Mouse (Mus musculus) liver, adult 2 months (tissue): ENCODE measurements around the gene Trim39. TPM values are rescaled to one million over a fixed set of nuclear protein-coding genes. Genes with fewer than 3 reads are reported as not detected.
A peak's percentile ranks its signal among the peaks of the same experiment; 100 is the strongest.
"Not testable (repeated sequence)": the region's sequence is repeated elsewhere in the genome, so short reads cannot be mapped to it uniquely, and the experiment has no call there.

Experiments
- DNase-seq: peaks from one replicate; pipeline ENCODE4 v3.0.0-alpha.2; 2011; ENCODE audit warnings: low read depth, low spot score; ENCODE audit errors: extremely low read depth
- H3K27ac ChIP-seq: fragments of 200-500 bp; replicated peaks from 2 replicates; pipeline ENCODE4 v1.5.1; 2012; ENCODE audit warnings: low read depth, mild to moderate bottlenecking, control low read depth, inconsistent platforms, low read length; ENCODE audit not compliant: insufficient read depth
- H3K27me3 ChIP-seq: fragments of 200-500 bp; 2 replicates; pipeline ENCODE4 v1.6.1; 2012; ENCODE audit warnings: mild to moderate bottlenecking, moderate library complexity, low read length, inconsistent platforms; ENCODE audit not compliant: control insufficient read depth, insufficient read depth
- H3K36me3 ChIP-seq: fragments of 200-500 bp; 2 replicates; pipeline ENCODE4 v1.6.1; 2012; ENCODE audit warnings: low read length, inconsistent platforms; ENCODE audit not compliant: control insufficient read depth, insufficient read depth
- H3K4me1 ChIP-seq: fragments of 200-500 bp; 2 replicates; pipeline ENCODE4 v1.6.1; 2011; ENCODE audit warnings: low read length; ENCODE audit not compliant: control insufficient read depth, insufficient read depth
- H3K4me3 ChIP-seq: fragments of 200-500 bp; 2 replicates; pipeline ENCODE4 v1.5.1; 2011; ENCODE audit warnings: low read depth, mild to moderate bottlenecking, control low read depth, low read length, moderate library complexity; ENCODE audit not compliant: insufficient read depth
- H3K79me2 ChIP-seq: fragments of 200-500 bp; 2 replicates; pipeline ENCODE4 v1.6.1; 2012; ENCODE audit warnings: inconsistent platforms, mild to moderate bottlenecking, low read length, moderate library complexity; ENCODE audit not compliant: control insufficient read depth, insufficient read depth
- H3K9ac ChIP-seq: fragments of 200-500 bp; 2 replicates; pipeline ENCODE4 v1.6.1; 2012; ENCODE audit warnings: low read depth, mild to moderate bottlenecking, control low read depth, inconsistent platforms, low read length
- CTCF ChIP-seq: fragments of 200-500 bp; IDR thresholded peaks from 2 replicates; pipeline ENCODE4 v1.5.1; 2011; ENCODE audit warnings: low read depth, low read length, control low read depth
- POLR2A ChIP-seq: fragments of 200-500 bp; IDR thresholded peaks from 2 replicates; pipeline ENCODE4 v1.6.1; 2011; ENCODE audit warnings: low read length, control low read depth; ENCODE audit not compliant: insufficient read depth; ENCODE audit errors: extremely low read depth
- WGBS: fragments of 180-500 bp; shearing (Covaris S2); methylation state at CpG from one replicate; pipeline ENCODE4 v1.1.7; 2018; 5-methylcytosine and 5-hydroxymethylcytosine counted together
- polyA plus RNA-seq: library from polyadenylated mRNA; depleted of rRNA; stranded (reverse); fragments of >200 nt; gene quantifications from 2 replicates; pipeline ENCODE4 v1.2.3, GENCODE M21; 2012
- total RNA-seq: library from RNA; depleted of rRNA; stranded (reverse); fragments of >200 nt; gene quantifications from 2 replicates; pipeline ENCODE4 v1.2.3, GENCODE M21; 2014

The Trim39 gene
- total and polyA plus RNA-seq, 2 experiments: 5.0 to 8.0 TPM

DNA sequence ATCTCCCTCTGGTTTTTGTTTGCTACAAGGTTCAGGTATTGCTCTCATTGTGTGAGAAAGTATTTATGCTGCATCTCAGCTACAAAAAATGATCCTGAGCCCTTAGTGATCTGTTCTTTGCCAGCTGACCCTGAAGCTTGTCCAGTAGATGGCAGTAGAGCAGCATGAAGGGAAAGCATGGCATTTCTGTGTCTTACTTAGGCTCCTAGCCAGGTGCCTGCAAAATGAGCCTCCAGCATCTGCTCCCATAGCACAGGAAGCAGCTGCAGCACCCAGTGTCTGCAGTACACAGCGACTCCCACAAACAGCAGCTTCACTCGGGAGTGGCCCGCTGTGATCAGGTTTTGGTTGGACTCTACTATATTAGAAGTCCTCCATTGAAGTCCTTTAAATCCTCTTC is 36.8 kb upstream of the Trim39 start:
- H3K27me3 ChIP-seq, H3K79me2 ChIP-seq, H3K27ac ChIP-seq, H3K4me3 ChIP-seq, H3K4me1 ChIP-seq, H3K9ac ChIP-seq, H3K36me3 ChIP-seq: not testable (repeated sequence)
- 5% methylated on average over 3 of the region's 3 CpGs for WGBS
- DNase-seq: peak; percentile 57
- TF ChIP-seq CTCF: peak; percentile 47

GRCm38 (mm10) chr17:36286390-36286789 is 14.3 kb upstream of the Trim39 start, which contains the start of gene H2-M10.2:
Gene H2-M10.2 (minus strand): TSS chr17:36286490.
- no peak for DNase-seq
- H3K27ac ChIP-seq: no peak within 1 kb of the TSS
- no peak within 1 kb of the TSS for H3K9ac ChIP-seq
- H3K36me3 ChIP-seq: no peaks in the 10 kb centered on the region
- H3K4me1 ChIP-seq: no peaks in the 10 kb centered on the region
- H3K4me3 ChIP-seq: no peak within 1 kb of the TSS
- no peaks in the 10 kb centered on the region for H3K27me3 ChIP-seq
- TF ChIP-seq POLR2A (no peak), CTCF (no peak)
- H3K79me2 ChIP-seq: no peaks in the 10 kb centered on the region
- WGBS: 88% methylated on average over 2 of the region's 2 CpGs

- no peak overlapping the region for H3K27ac ChIP-seq
- H3K4me1 ChIP-seq: no peaks in the 10 kb centered on the region
- peaks cover 3% of the 10 kb centered on the region for H3K36me3 ChIP-seq
- no peak for TF ChIP-seq POLR2A
- no peak for TF ChIP-seq CTCF
- peak; percentile 34 for DNase-seq
- H3K27me3 ChIP-seq: no peaks in the 10 kb centered on the region
- 43% methylated on average over 4 of the region's 4 CpGs for WGBS
- no peak overlapping the region for H3K9ac ChIP-seq
- no peak overlapping the region for H3K4me3 ChIP-seq
- H3K79me2 ChIP-seq: no peaks in the 10 kb centered on the region
These were observed 9.6 kb upstream of the Trim39 start for GRCm38 (mm10) chr17:36281521-36282245.

DNA sequence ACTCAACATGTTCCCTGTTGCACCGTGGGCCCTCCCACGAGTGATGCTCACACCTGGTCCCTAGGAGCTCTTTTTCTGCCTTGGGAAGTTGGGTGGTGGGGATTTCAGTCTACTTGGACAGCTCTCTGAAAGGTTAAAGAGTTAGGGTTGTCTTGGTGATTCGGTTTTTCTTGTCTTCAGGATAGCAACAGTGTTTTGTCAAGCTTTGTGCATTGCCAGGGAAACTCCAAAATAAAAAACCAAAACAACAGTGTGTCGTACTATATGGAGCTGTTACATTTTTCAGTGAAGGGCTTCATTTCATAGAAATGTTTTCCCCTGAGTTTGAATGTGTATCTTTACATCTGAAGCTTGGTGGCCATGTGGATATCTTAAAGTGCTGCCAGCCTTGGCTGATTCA is 2.7 kb upstream of the Trim39 start:
- H3K36me3 ChIP-seq: peaks cover 9% of the 10 kb centered on the region
- H3K9ac ChIP-seq: no peak overlapping the region
- no peaks in the 10 kb centered on the region for H3K27me3 ChIP-seq
- no peak for TF ChIP-seq POLR2A
- TF ChIP-seq CTCF: no peak
- H3K4me1 ChIP-seq: peaks cover 13% of the 10 kb centered on the region
- no peak overlapping the region for H3K4me3 ChIP-seq
- H3K79me2 ChIP-seq: peaks cover 11% of the 10 kb centered on the region; the same call in 1 of the 2 replicates
- 90% methylated on average over 4 of the region's 4 CpGs for WGBS
- no peak for DNase-seq
- H3K27ac ChIP-seq: no peak overlapping the region

GRCm38 (mm10) chr17:36273796-36274195 is 1.7 kb upstream of the Trim39 start:
- peaks cover 11% of the 10 kb centered on the region; the same call in 1 of the 2 replicates for H3K79me2 ChIP-seq
- H3K27ac ChIP-seq: no peak overlapping the region
- no peak for DNase-seq
- H3K4me1 ChIP-seq: peaks cover 13% of the 10 kb centered on the region
- 83% methylated on average over 4 of the region's 4 CpGs for WGBS
- H3K27me3 ChIP-seq: no peaks in the 10 kb centered on the region
- H3K4me3 ChIP-seq: no peak overlapping the region
- peaks cover 9% of the 10 kb centered on the region for H3K36me3 ChIP-seq
- TF ChIP-seq CTCF (no peak), POLR2A (no peak)
- H3K9ac ChIP-seq: no peak overlapping the region

DNA sequence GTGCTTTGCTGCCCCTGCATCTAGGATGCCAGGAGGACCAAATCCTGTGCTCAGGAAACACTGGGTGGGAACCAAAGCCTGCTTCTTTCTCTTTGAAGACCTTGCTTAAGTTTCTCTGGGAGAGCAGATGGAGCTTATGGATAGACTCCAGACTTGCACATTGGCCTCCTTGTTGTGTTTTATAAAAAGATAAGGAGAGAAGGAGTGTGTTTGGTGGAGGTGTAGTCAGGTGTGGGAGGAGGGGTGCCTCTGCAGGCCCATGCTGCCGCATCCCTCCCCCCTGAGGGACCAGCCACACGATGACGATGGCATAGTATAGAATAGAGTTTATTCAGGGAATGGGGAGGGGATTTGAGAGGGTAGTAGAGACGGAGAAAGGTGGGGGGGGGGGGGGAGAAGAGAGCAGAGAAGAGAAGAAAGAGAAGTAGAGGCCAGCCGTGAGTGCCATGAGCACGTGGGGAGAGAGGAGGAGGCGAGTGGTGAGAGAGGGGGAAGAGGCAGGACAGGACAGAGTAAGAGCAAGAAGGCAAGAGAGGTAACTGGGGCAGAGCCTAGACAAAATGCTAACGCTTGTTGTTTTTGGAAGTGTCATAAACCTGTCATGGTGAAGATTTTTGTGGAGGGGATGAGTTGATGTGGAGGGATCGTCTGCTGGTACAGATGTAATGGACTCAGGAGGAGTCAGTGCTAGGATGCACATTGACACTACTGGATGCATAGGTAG is 758 bp upstream of the Trim39 start:
- no peak for TF ChIP-seq POLR2A
- no peak for TF ChIP-seq CTCF
- H3K4me3 ChIP-seq: no peak overlapping the region
- peaks cover 11% of the 10 kb centered on the region; the same call in 1 of the 2 replicates for H3K79me2 ChIP-seq
- H3K4me1 ChIP-seq: peaks cover 13% of the 10 kb centered on the region
- DNase-seq: no peak
- peaks cover 10% of the 10 kb centered on the region for H3K36me3 ChIP-seq
- no peak overlapping the region for H3K9ac ChIP-seq
- no peak overlapping the region for H3K27ac ChIP-seq
- WGBS: 75% methylated on average over 9 of the region's 9 CpGs
- H3K27me3 ChIP-seq: no peaks in the 10 kb centered on the region
